Mouse (Mus musculus): ENCODE data around the gene Zdhhc22. TPM values are rescaled to one million over a fixed set of nuclear protein-coding genes. Genes with fewer than 3 reads are reported as not detected.

The Zdhhc22 gene
- polyA plus RNA-seq, 1 experiment = 0.04 TPM

DNA sequence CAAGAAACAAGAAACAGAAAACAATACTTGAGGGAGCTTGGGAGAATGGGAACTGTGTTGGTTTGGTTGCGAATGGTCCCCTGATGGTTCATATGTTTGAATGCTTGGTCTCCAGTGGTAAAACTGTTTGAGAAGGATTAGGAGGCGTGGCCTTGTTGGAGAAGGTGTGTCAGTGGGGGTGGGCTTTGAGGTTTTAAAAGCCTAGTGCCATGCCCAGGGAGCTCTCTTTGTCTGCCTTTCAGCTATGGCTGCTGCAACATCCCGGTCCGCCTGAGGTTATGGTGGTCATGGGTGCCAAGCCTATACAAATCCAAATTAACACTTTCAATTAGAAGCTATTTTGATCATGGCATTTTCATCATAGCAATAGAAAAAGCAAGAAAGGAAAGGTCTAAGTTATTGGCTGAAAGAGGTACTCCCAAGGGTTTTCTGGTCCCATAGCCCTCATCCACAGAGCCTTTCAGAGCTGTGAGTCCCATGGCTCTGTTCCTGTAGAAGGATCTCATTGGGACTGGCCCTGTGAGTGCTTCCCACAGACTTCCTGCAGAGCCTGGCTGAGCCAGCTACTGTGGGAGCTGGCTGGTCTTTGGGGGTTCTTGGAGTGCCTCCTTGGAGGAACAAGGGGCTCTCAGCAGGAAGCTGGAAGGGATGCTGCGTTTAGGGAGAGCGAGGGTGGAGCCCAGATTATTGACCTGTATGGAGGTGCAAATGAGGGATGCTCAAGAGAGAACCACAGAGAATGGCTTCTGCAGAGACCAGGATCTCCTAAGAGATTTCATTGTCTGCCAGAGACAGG is 59.1 kb downstream of the Zdhhc22 start:
- Histone ChIP-seq H3K4me3 (ENCODE audit: low read depth, low read length) (no peak overlapping the region), H3K27ac (ENCODE audit: insufficient read depth, low read depth, low read length) (peak overlapping the region; percentile 83), H3K36me3 (ENCODE audit: control insufficient read depth, insufficient read depth, low read length) (no peaks in the 10 kb centered on the region), H3K4me1 (ENCODE audit: control insufficient read depth, insufficient read depth, insufficient read length, low read length) (peaks cover 12% of the 10 kb centered on the region; the same call in 1 of the 2 replicates), H3K27me3 (ENCODE audit: control insufficient read depth, insufficient read depth, low read length) (no peaks in the 10 kb centered on the region)
- WGBS = 91% methylated on average over 6 of the region's 6 CpGs
- TF ChIP-seq CTCF (IDR thresholded peaks at IDR 0.05; ENCODE audit: extremely low read depth, insufficient read length, insufficient replicate concordance, low read depth, low read length) = no peak
- TF ChIP-seq POLR2A (IDR thresholded peaks at IDR 0.05; ENCODE audit: low read depth, low read length) = no peak

Other genes starting within 250 kb of the Zdhhc22 start
- 17.5 and 30.5 TPM in 2 replicates for gene Irf2bpl, start 105.6 kb downstream of the Zdhhc22 start, polyA plus RNA-seq (2012; rRNA removed)
- 7.9 and 16.3 TPM in 2 replicates for gene Cipc, start 43.4 kb downstream of the Zdhhc22 start, polyA plus RNA-seq (2012; rRNA removed)
- gene Tmem63c, start 30.9 kb upstream of the Zdhhc22 start, polyA plus RNA-seq (2012; rRNA removed) = 0.14 and 0.32 TPM in 2 replicates
- gene Ngb, start 112.1 kb upstream of the Zdhhc22 start, polyA plus RNA-seq (2012; rRNA removed) = 1.2 and 3.0 TPM in 2 replicates
- gene Gstz1, start 156.7 kb upstream of the Zdhhc22 start, polyA plus RNA-seq (2012; rRNA removed) = 20.7 and 23.0 TPM in 2 replicates
- 4.4 and 5.2 TPM in 2 replicates for gene Pomt2, start 157.5 kb upstream of the Zdhhc22 start, polyA plus RNA-seq (2012; rRNA removed)
- gene Samd15, start 209.3 kb upstream of the Zdhhc22 start, polyA plus RNA-seq (2012; rRNA removed) = not detected in 2 replicates
- 0.69 and 0.89 TPM in 2 replicates for gene Tmed8, start 210.0 kb upstream of the Zdhhc22 start, polyA plus RNA-seq (2012; rRNA removed)
- 0.09 and 0.28 TPM in 2 replicates for gene Noxred1, start 248.3 kb upstream of the Zdhhc22 start, polyA plus RNA-seq (2012; rRNA removed)

Data from small intestine, adult 2 months (tissue).